Mouse (Mus musculus) stomach, embryonic 16.5 days (tissue): ENCODE results near the gene Scn1b. TPM values are rescaled to one million over a fixed set of nuclear protein-coding genes. Genes with fewer than 3 reads are reported as not detected.

ENCODE experiments used
- ATAC-seq: fragments of 200-750 bp; cut with Nextera tagmentation; 2 replicates; pipeline ENCODE4 v1.8.0; 2017; ENCODE audit warnings: moderate number of reproducible peaks, moderate TSS enrichment; ENCODE audit not compliant: insufficient read depth, low FRiP score
- H3K27ac ChIP-seq: fragments of 300-500 bp; sonication (generic); 2 replicates; pipeline ENCODE4 v1.5.1; 2014; ENCODE audit warnings: low read length
- H3K27me3 ChIP-seq: fragments of 300-500 bp; sonication (generic); 2 replicates; pipeline ENCODE4 v1.6.1; 2014; ENCODE audit warnings: low read length, control low read depth, mixed read lengths; ENCODE audit not compliant: control insufficient read depth, insufficient read depth
- H3K36me3 ChIP-seq: fragments of 300-500 bp; sonication (generic); 2 replicates; pipeline ENCODE4 v1.6.1; 2014; ENCODE audit warnings: low read length; ENCODE audit not compliant: control insufficient read depth, insufficient read depth
- H3K4me1 ChIP-seq: fragments of 300-500 bp; sonication (generic); 2 replicates; pipeline ENCODE4 v1.6.1; 2014; ENCODE audit warnings: low read length, control low read depth, mixed read lengths; ENCODE audit not compliant: control insufficient read depth, insufficient read depth
- H3K4me2 ChIP-seq: fragments of 300-500 bp; sonication (generic); 2 replicates; pipeline ENCODE4 v1.6.1; 2014; ENCODE audit warnings: low read depth, low read length, mixed read lengths
- H3K4me3 ChIP-seq: fragments of 300-500 bp; sonication (generic); replicated peaks from 2 replicates; pipeline ENCODE4 v1.5.1; 2014; ENCODE audit warnings: mild to moderate bottlenecking, low read length
- H3K9ac ChIP-seq: fragments of 300-500 bp; sonication (generic); 2 replicates; pipeline ENCODE4 v1.6.1; 2014; ENCODE audit warnings: low read length
- H3K9me3 ChIP-seq: fragments of 300-500 bp; sonication (generic); replicated peaks from 2 replicates; pipeline ENCODE4 v1.6.1; 2016; ENCODE audit warnings: low read length, control low read depth; ENCODE audit not compliant: control insufficient read depth
- WGBS: fragments of 180-500 bp; shearing (Covaris S2); extraction: QIAGEN DNeasy Blood & Tissue Kit; methylation state at CpG from one replicate; pipeline ENCODE4 v1.1.7; 2014; 5-methylcytosine and 5-hydroxymethylcytosine counted together
- polyA plus RNA-seq: library from polyadenylated mRNA; unstranded; fragments of >200 nt; fragmentation: Nextera tagmentation; extraction: Ambion mirVana; gene quantifications from 2 replicates; pipeline ENCODE4 v1.2.1, GENCODE M21; 2015

The Scn1b gene
- polyA plus RNA-seq, 1 experiment from 2014 or later: 1.4 TPM

DNA sequence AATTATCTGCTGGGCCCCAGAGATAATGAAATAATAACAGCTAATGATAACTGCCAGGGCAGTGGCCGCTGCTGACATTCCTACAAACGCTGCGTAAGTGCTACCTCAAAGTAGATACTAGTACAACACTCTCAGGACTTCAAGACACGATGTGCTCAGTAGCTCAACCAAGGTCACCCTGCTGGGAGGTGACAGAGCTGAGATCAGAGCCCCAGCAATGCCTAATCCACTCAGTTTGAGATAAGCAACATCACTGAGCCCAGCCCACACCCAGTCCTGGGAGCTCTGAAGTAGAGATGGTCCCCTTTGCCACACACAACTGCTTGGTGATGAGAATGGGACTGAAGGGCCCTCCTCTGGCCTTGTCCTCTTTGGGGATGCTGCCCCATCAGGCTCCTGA is 13.5 kb upstream of the Scn1b start:
- no peak overlapping the region for H3K4me3 ChIP-seq
- H3K27ac ChIP-seq: no peak overlapping the region
- H3K36me3 ChIP-seq: peaks cover 59% of the 10 kb centered on the region
- H3K4me2 ChIP-seq: no peak overlapping the region
- 81% methylated on average over 4 of the region's 4 CpGs for WGBS
- no peaks in the 10 kb centered on the region for H3K4me1 ChIP-seq
- no peaks in the 10 kb centered on the region for H3K27me3 ChIP-seq
- no peak overlapping the region for H3K9ac ChIP-seq
- H3K9me3 ChIP-seq: no peaks in the 10 kb centered on the region
- no peak for ATAC-seq

GRCm38 (mm10) chr7:31139765-31140164 is 13.0 kb upstream of the Scn1b start:
- no peak overlapping the region for H3K9ac ChIP-seq
- no peaks in the 10 kb centered on the region for H3K27me3 ChIP-seq
- H3K4me1 ChIP-seq: no peaks in the 10 kb centered on the region
- no peaks in the 10 kb centered on the region for H3K9me3 ChIP-seq
- H3K4me2 ChIP-seq: no peak overlapping the region
- H3K36me3 ChIP-seq: peaks cover 65% of the 10 kb centered on the region
- 0 out of 2 replicates have a peak, but pooled peaks have one; percentile 26 for ATAC-seq
- WGBS: 64% methylated on average over 5 of the region's 5 CpGs
- no peak overlapping the region for H3K4me3 ChIP-seq
- no peak overlapping the region for H3K27ac ChIP-seq

- H3K27me3 ChIP-seq: no peaks in the 10 kb centered on the region
- peaks cover 67% of the 10 kb centered on the region for H3K36me3 ChIP-seq
These were observed 8.9 kb upstream of the Scn1b start for GRCm38 (mm10) chr7:31135717-31136116.

GRCm38 (mm10) chr7:31131866-31132265 is 5.1 kb upstream of the Scn1b start:
- no peak overlapping the region for H3K27ac ChIP-seq
- no peak overlapping the region for H3K4me2 ChIP-seq
- no peaks in the 10 kb centered on the region; the same call in 1 of the 2 replicates for H3K27me3 ChIP-seq
- no peaks in the 10 kb centered on the region for H3K9me3 ChIP-seq
- 88% methylated on average over 4 of the region's 4 CpGs for WGBS
- H3K4me1 ChIP-seq: no peaks in the 10 kb centered on the region
- no peak overlapping the region for H3K9ac ChIP-seq
- H3K4me3 ChIP-seq: no peak overlapping the region
- peaks cover 45% of the 10 kb centered on the region for H3K36me3 ChIP-seq
- no peak for ATAC-seq

More at GRCm38 (mm10) chr7:31135717-31136116, 8.9 kb upstream of the Scn1b start:
- no peaks in the 10 kb centered on the region for H3K4me1 ChIP-seq
- no peak overlapping the region for H3K9ac ChIP-seq
- ATAC-seq: no peak
- H3K27ac ChIP-seq: no peak overlapping the region
- H3K4me2 ChIP-seq: no peak overlapping the region
- H3K9me3 ChIP-seq: no peaks in the 10 kb centered on the region
- WGBS: 93% methylated on average over 10 of the region's 10 CpGs
- no peak overlapping the region for H3K4me3 ChIP-seq

GRCm38 (mm10) chr7:31130841-31131240 is 4.0 kb upstream of the Scn1b start:
- ATAC-seq: no peak
- 31% methylated on average over 4 of the region's 4 CpGs for whole genome bisulfite sequencing
- H3K9ac ChIP-seq: no peak overlapping the region
- H3K4me3 ChIP-seq: no peak overlapping the region
- H3K27ac ChIP-seq: no peak overlapping the region
- H3K36me3 ChIP-seq: peaks cover 37% of the 10 kb centered on the region
- no peak overlapping the region for H3K4me2 ChIP-seq
- no peaks in the 10 kb centered on the region for H3K9me3 ChIP-seq
- peaks cover 5% of the 10 kb centered on the region; the same call in 1 of the 2 replicates for H3K4me1 ChIP-seq
- H3K27me3 ChIP-seq: peaks cover 9% of the 10 kb centered on the region

- H3K4me2 ChIP-seq: no peak overlapping the region
- H3K9ac ChIP-seq: no peak overlapping the region
- 94% methylated on average over 7 of the region's 7 CpGs for WGBS
- peaks cover 14% of the 10 kb centered on the region for H3K27me3 ChIP-seq
- H3K27ac ChIP-seq: no peak overlapping the region
- H3K9me3 ChIP-seq: no peaks in the 10 kb centered on the region
- H3K4me3 ChIP-seq: no peak overlapping the region
- peaks cover 5% of the 10 kb centered on the region; the same call in 1 of the 2 replicates for H3K4me1 ChIP-seq
- no peak for ATAC-seq
- peaks cover 35% of the 10 kb centered on the region for H3K36me3 ChIP-seq
These were observed 3.4 kb upstream of the Scn1b start for GRCm38 (mm10) chr7:31130197-31130596.

- H3K4me3 ChIP-seq: no peak overlapping the region
- peaks cover 5% of the 10 kb centered on the region; the same call in 1 of the 2 replicates for H3K4me1 ChIP-seq
- peaks cover 19% of the 10 kb centered on the region for H3K27me3 ChIP-seq
- no peak overlapping the region for H3K9ac ChIP-seq
- no peak for ATAC-seq
- peaks cover 18% of the 10 kb centered on the region for H3K36me3 ChIP-seq
- H3K4me2 ChIP-seq: no peak overlapping the region
- H3K9me3 ChIP-seq: no peaks in the 10 kb centered on the region
- no peak overlapping the region for H3K27ac ChIP-seq
- 56% methylated on average over 9 of the region's 9 CpGs for WGBS
These were observed 1.4 kb upstream of the Scn1b start for GRCm38 (mm10) chr7:31128157-31128705.

- peaks cover 10% of the 10 kb centered on the region for H3K36me3 ChIP-seq
- H3K4me2 ChIP-seq: peak overlapping the region; percentile 99
- no peaks in the 10 kb centered on the region for H3K9me3 ChIP-seq
- H3K4me1 ChIP-seq: peaks cover 5% of the 10 kb centered on the region; the same call in 1 of the 2 replicates
- H3K4me3 ChIP-seq: peak overlapping the region; percentile 64
- H3K27me3 ChIP-seq: peaks cover 19% of the 10 kb centered on the region
- no peak for ATAC-seq
- 1% methylated on average over 53 of the region's 53 CpGs for WGBS
- H3K27ac ChIP-seq: no peak overlapping the region
- peak overlapping the region; percentile 80 for H3K9ac ChIP-seq
These were observed 522 bp downstream of the Scn1b start for GRCm38 (mm10) chr7:31126211-31126751.

- H3K27ac ChIP-seq: no peak overlapping the region
- no peak overlapping the region for H3K4me3 ChIP-seq
- peaks cover 5% of the 10 kb centered on the region; the same call in 1 of the 2 replicates for H3K4me1 ChIP-seq
- H3K36me3 ChIP-seq: peaks cover 1% of the 10 kb centered on the region
- no peaks in the 10 kb centered on the region for H3K9me3 ChIP-seq
- no peak for ATAC-seq
- H3K27me3 ChIP-seq: peaks cover 19% of the 10 kb centered on the region
- H3K9ac ChIP-seq: no peak overlapping the region
- no peak overlapping the region for H3K4me2 ChIP-seq
- 70% methylated on average over 13 of the region's 13 CpGs for WGBS
These were observed 1.7 kb downstream of the Scn1b start for GRCm38 (mm10) chr7:31125116-31125515.
